Mouse (Mus musculus) neural tube, embryonic 12.5 days (tissue): ENCODE results near the gene Tex37. TPM values are rescaled to one million over a fixed set of nuclear protein-coding genes. Genes with fewer than 3 reads are reported as not detected.

Experiments used
- ATAC-seq: fragments of 200-750 bp; cut with Nextera tagmentation; 2 replicates; pipeline ENCODE4 v1.8.0; 2017; ENCODE audit warnings: low read depth, mild to moderate bottlenecking, moderate TSS enrichment, moderate library complexity; ENCODE audit not compliant: low FRiP score
- H3K27ac ChIP-seq: fragments of 300-500 bp; sonication (generic); 2 replicates; pipeline ENCODE4 v1.5.1; 2016
- H3K27me3 ChIP-seq: fragments of 300-500 bp; sonication (generic); replicated peaks from 2 replicates; pipeline ENCODE4 v1.6.1; 2016; ENCODE audit warnings: mild to moderate bottlenecking
- H3K36me3 ChIP-seq: fragments of 300-500 bp; sonication (generic); 2 replicates; pipeline ENCODE4 v1.6.1; 2016; ENCODE audit warnings: mild to moderate bottlenecking
- H3K4me1 ChIP-seq: fragments of 300-500 bp; sonication (generic); 2 replicates; pipeline ENCODE4 v1.6.1; 2016
- H3K4me2 ChIP-seq: fragments of 300-500 bp; sonication (generic); replicated peaks from 2 replicates; pipeline ENCODE4 v1.6.1; 2016; ENCODE audit warnings: mild to moderate bottlenecking
- H3K4me3 ChIP-seq: fragments of 300-500 bp; sonication (generic); 2 replicates; pipeline ENCODE4 v1.5.1; 2016
- H3K9ac ChIP-seq: fragments of 300-500 bp; sonication (generic); 2 replicates; pipeline ENCODE4 v1.6.1; 2016; ENCODE audit warnings: mild to moderate bottlenecking
- H3K9me3 ChIP-seq: fragments of 300-500 bp; sonication (generic); 2 replicates; pipeline ENCODE4 v1.6.1; 2016; ENCODE audit warnings: mild to moderate bottlenecking
- WGBS: fragments of 180-500 bp; shearing (Covaris S2); methylation state at CpG from one replicate; pipeline ENCODE4 v1.1.7; 2016; 5-methylcytosine and 5-hydroxymethylcytosine counted together
- polyA plus RNA-seq: library from polyadenylated mRNA; unstranded; fragments of >200 nt; fragmentation: Nextera tagmentation; extraction: Ambion mirVana; gene quantifications from 2 replicates; pipeline ENCODE4 v1.2.1, GENCODE M21; 2016

Gene Tex37
- polyA plus RNA-seq, 1 experiment from 2014 or later: not detected

- H3K27me3 ChIP-seq: no peaks in the 10 kb centered on the region
- WGBS: 90% methylated on average over 2 of the region's 2 CpGs
- H3K9me3 ChIP-seq: no peaks in the 10 kb centered on the region
- H3K4me3 ChIP-seq: no peak overlapping the region
- H3K36me3 ChIP-seq: no peaks in the 10 kb centered on the region
- no peaks in the 10 kb centered on the region for H3K4me1 ChIP-seq
- no peak for ATAC-seq
- H3K4me2 ChIP-seq: no peak overlapping the region
- H3K9ac ChIP-seq: no peak overlapping the region
- no peak overlapping the region for H3K27ac ChIP-seq
Observed at GRCm38 (mm10) chr6:70931801-70932200, 13.1 kb upstream of the Tex37 start.

- peak; percentile 81 for ATAC-seq
- H3K4me3 ChIP-seq: peak overlapping the region; percentile 26; the same call in 1 of the 2 replicates
Observed at GRCm38 (mm10) chr6:70921274-70922074, 2.7 kb upstream of the Tex37 start.

GRCm38 (mm10) chr6:70912396-70912765, 6.3 kb downstream of the Tex37 start:
- H3K9ac ChIP-seq: no peak overlapping the region
- H3K4me2 ChIP-seq: peak overlapping the region; percentile 34
- 81% methylated on average over 7 of the region's 7 CpGs for WGBS
- 0 out of 2 replicates have a peak, but pooled peaks cover 5% of the 10 kb centered on the region for H3K27me3 ChIP-seq
- no peak overlapping the region for H3K27ac ChIP-seq
- no peaks in the 10 kb centered on the region for H3K9me3 ChIP-seq
- no peaks in the 10 kb centered on the region for H3K36me3 ChIP-seq
- no peak overlapping the region for H3K4me3 ChIP-seq
- no peak for ATAC-seq
- no peaks in the 10 kb centered on the region for H3K4me1 ChIP-seq

More at GRCm38 (mm10) chr6:70921274-70922074, 2.7 kb upstream of the Tex37 start:
- Histone ChIP-seq H3K27ac (peak overlapping the region; percentile 10; the same call in 1 of the 2 replicates), H3K4me1 (peaks cover 8% of the 10 kb centered on the region; the same call in 1 of the 2 replicates), H3K4me2 (peak overlapping the region; percentile 60), H3K27me3 (no peaks in the 10 kb centered on the region), H3K9me3 (no peaks in the 10 kb centered on the region), H3K9ac (peak overlapping the region; percentile 48), H3K36me3 (no peaks in the 10 kb centered on the region)
- WGBS: 4% methylated on average over 22 of the region's 22 CpGs

GRCm38 (mm10) chr6:70911668-70912395, 6.9 kb downstream of the Tex37 start:
- Histone ChIP-seq H3K4me1 (no peaks in the 10 kb centered on the region), H3K36me3 (peaks cover under 1% of the 10 kb centered on the region; the same call in 1 of the 2 replicates), H3K9me3 (no peaks in the 10 kb centered on the region), H3K9ac (no peak overlapping the region), H3K4me2 (peak overlapping the region; percentile 34), H3K27ac (no peak overlapping the region), H3K27me3 (0 out of 2 replicates have a peak, but pooled peaks cover 5% of the 10 kb centered on the region), H3K4me3 (no peak overlapping the region)
- ATAC-seq: no peak; the same call in 1 of the 2 replicates
- WGBS: 16% methylated on average over 20 of the region's 20 CpGs

GRCm38 (mm10) chr6:70910285-70910684, 8.4 kb downstream of the Tex37 start:
- no peaks in the 10 kb centered on the region for H3K9me3 ChIP-seq
- H3K9ac ChIP-seq: no peak overlapping the region
- peaks cover 10% of the 10 kb centered on the region for H3K36me3 ChIP-seq
- no peak for ATAC-seq
- no peaks in the 10 kb centered on the region for H3K4me1 ChIP-seq
- H3K27me3 ChIP-seq: 0 out of 2 replicates have a peak, but pooled peaks cover 5% of the 10 kb centered on the region
- WGBS: 80% methylated on average over 4 of the region's 4 CpGs
- H3K27ac ChIP-seq: no peak overlapping the region
- no peak overlapping the region for H3K4me2 ChIP-seq
- H3K4me3 ChIP-seq: no peak overlapping the region

GRCm38 (mm10) chr6:70909572-70909971, 9.2 kb downstream of the Tex37 start:
- Histone ChIP-seq H3K4me3 (no peak overlapping the region), H3K4me2 (no peak overlapping the region), H3K9ac (no peak overlapping the region), H3K9me3 (no peaks in the 10 kb centered on the region), H3K36me3 (peaks cover 13% of the 10 kb centered on the region), H3K27me3 (0 out of 2 replicates have a peak, but pooled peaks cover 5% of the 10 kb centered on the region), H3K27ac (no peak overlapping the region), H3K4me1 (no peaks in the 10 kb centered on the region)
- no peak for ATAC-seq
- 90% methylated on average over 7 of the region's 7 CpGs for WGBS

GRCm38 (mm10) chr6:70903689-70904088, 15.0 kb downstream of the Tex37 start:
- no peak overlapping the region for H3K4me3 ChIP-seq
- H3K4me1 ChIP-seq: no peaks in the 10 kb centered on the region
- no peak overlapping the region for H3K9ac ChIP-seq
- H3K27me3 ChIP-seq: no peaks in the 10 kb centered on the region
- H3K27ac ChIP-seq: no peak overlapping the region
- ATAC-seq: no peak
- WGBS: 90% methylated on average over 5 of the region's 5 CpGs
- no peaks in the 10 kb centered on the region for H3K9me3 ChIP-seq
- H3K36me3 ChIP-seq: peaks cover 36% of the 10 kb centered on the region
- no peak overlapping the region for H3K4me2 ChIP-seq

GRCm38 (mm10) chr6:70899594-70900003, 19.1 kb downstream of the Tex37 start:
- H3K4me1 ChIP-seq: no peaks in the 10 kb centered on the region
- H3K4me3 ChIP-seq: no peak overlapping the region
- no peak overlapping the region for H3K9ac ChIP-seq
- no peaks in the 10 kb centered on the region for H3K27me3 ChIP-seq
- H3K27ac ChIP-seq: no peak overlapping the region
- no peak overlapping the region for H3K4me2 ChIP-seq
- WGBS: 16% methylated on average over 8 of the region's 8 CpGs
- peaks cover 36% of the 10 kb centered on the region for H3K36me3 ChIP-seq
- ATAC-seq: no peak
- H3K9me3 ChIP-seq: no peaks in the 10 kb centered on the region

- ATAC-seq: no peak
- Histone ChIP-seq H3K4me2 (no peak overlapping the region), H3K4me3 (no peak overlapping the region), H3K27ac (no peak overlapping the region), H3K9ac (no peak overlapping the region), H3K4me1 (no peaks in the 10 kb centered on the region), H3K36me3 (peaks cover 34% of the 10 kb centered on the region), H3K9me3 (no peaks in the 10 kb centered on the region), H3K27me3 (no peaks in the 10 kb centered on the region)
- 77% methylated on average over 6 of the region's 6 CpGs for WGBS
Observed at GRCm38 (mm10) chr6:70898166-70898565, 20.6 kb downstream of the Tex37 start.

GRCm38 (mm10) chr6:70887993-70888392, 30.7 kb downstream of the Tex37 start:
- H3K4me3 ChIP-seq: no peak overlapping the region
- H3K27me3 ChIP-seq: no peaks in the 10 kb centered on the region
- H3K9me3 ChIP-seq: no peaks in the 10 kb centered on the region
- no peak overlapping the region for H3K4me2 ChIP-seq
- H3K36me3 ChIP-seq: peaks cover 75% of the 10 kb centered on the region
- 92% methylated on average over 11 of the region's 11 CpGs for WGBS
- H3K27ac ChIP-seq: no peak overlapping the region
- no peaks in the 10 kb centered on the region for H3K4me1 ChIP-seq
- no peak overlapping the region for H3K9ac ChIP-seq
- ATAC-seq: no peak

- H3K4me1 ChIP-seq: no peaks in the 10 kb centered on the region
- peak; percentile 37; the same call in 1 of the 2 replicates for ATAC-seq
- no peaks in the 10 kb centered on the region for H3K9me3 ChIP-seq
- H3K9ac ChIP-seq: no peak overlapping the region
- peaks cover 19% of the 10 kb centered on the region for H3K36me3 ChIP-seq
- WGBS: 20% methylated on average over 5 of the region's 5 CpGs
- H3K27ac ChIP-seq: no peak overlapping the region
- H3K4me2 ChIP-seq: no peak overlapping the region
- H3K27me3 ChIP-seq: no peaks in the 10 kb centered on the region
- no peak overlapping the region for H3K4me3 ChIP-seq
Observed at GRCm38 (mm10) chr6:70880714-70881304, 37.9 kb downstream of the Tex37 start.

GRCm38 (mm10) chr6:70875017-70875416, 43.7 kb downstream of the Tex37 start:
- H3K9me3 ChIP-seq: no peaks in the 10 kb centered on the region
- no peak overlapping the region for H3K27ac ChIP-seq
- no peak overlapping the region for H3K4me2 ChIP-seq
- no peaks in the 10 kb centered on the region; the same call in 1 of the 2 replicates for H3K36me3 ChIP-seq
- H3K4me1 ChIP-seq: no peaks in the 10 kb centered on the region; the same call in 1 of the 2 replicates
- ATAC-seq: no peak
- WGBS: 100% methylated on average over 1 of the region's 1 CpGs
- H3K9ac ChIP-seq: no peak overlapping the region
- H3K4me3 ChIP-seq: no peak overlapping the region
- H3K27me3 ChIP-seq: no peaks in the 10 kb centered on the region
